In the genomic region with DNA sequence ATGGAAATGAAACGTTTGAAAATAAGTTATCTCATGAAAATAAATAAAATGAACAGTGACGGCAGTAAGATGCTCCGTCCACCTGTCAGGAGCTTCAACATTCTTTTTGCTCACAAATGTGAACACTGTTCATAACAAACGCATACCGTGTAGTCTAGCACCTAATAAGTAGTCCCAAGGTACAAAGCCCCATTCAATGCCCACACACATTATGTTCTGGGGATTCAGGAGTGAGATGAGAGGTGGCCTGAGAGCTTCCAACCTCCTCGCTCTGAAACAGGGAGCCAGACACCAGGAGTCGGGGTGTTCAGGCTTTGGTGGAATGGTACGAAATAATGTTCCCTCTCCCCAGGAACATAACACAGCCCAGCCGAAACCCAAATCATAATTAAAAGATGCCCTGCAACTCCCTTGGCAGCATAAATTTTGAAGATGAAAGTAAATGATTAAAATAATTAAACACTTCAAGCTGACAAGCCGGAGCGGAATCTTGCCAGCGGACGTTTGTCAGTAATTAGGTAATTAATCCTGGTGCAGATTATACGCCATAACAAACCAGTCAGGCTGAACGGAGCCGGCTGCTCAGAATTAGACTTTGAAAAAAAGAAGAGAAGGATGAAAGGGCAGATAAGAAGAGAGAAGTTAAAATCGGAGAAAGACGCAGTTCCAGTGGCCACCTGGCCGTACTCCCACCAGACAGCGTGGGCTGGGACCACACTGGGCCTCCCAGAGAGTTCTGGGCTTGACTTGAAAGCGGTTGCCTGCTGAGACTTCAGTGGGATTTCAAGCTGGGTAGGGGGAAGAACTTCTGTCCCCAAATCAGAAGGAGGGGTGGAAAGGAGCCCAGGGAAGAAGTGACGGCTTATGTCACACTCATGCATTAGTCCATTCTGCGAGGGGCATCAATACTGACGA, we compare ENCODE assay signal across 13 mouse cellular contexts. TPM values are rescaled to one million over a fixed set of nuclear protein-coding genes. Genes with fewer than 3 reads are reported as not detected.
A peak's percentile ranks its signal among the peaks of the same experiment; 100 is the strongest.
DNase-seq lines count a peak whose midpoint lies in the region; ATAC-seq lines count a peak whose summit lies in the region.
"Had no signal": no experiment of that assay in that cellular context is flagged by ENCODE, and none has a peak within 500 bp of the region (broad histone marks: within the 10 kb centered on the region; RNA-seq: fewer than 3 reads in every experiment).

No protein-coding gene starts in this region.

- H3K27ac ChIP-seq in hindbrain, embryonic 12.5 days = 0 out of 2 replicates have a peak overlapping the region, but pooled peaks have one; percentile 23
- no peak overlapping the region for H3K27ac ChIP-seq in hindbrain, embryonic 11.5 days (ENCODE audit: low read depth, low read length)
- H3K27ac ChIP-seq in forebrain, embryonic 11.5 days (ENCODE audit: low read depth, low read length) = 0 out of 2 replicates have a peak overlapping the region, but pooled peaks have one; percentile 41
- H3K27ac ChIP-seq: liver, embryonic 14.5 days had no signal

- peaks cover 4% of the 10 kb centered on the region for H3K27me3 ChIP-seq in hindbrain, embryonic 12.5 days
- no peaks in the 10 kb centered on the region for H3K27me3 ChIP-seq in hindbrain, embryonic 11.5 days (ENCODE audit: control insufficient read depth, insufficient read depth, low read length)
- no peaks in the 10 kb centered on the region for H3K27me3 ChIP-seq in forebrain, embryonic 11.5 days (ENCODE audit: control insufficient read depth, insufficient read depth, low read length)

- no peak overlapping the region for H3K9ac ChIP-seq in hindbrain, embryonic 12.5 days
- H3K9ac ChIP-seq in hindbrain, embryonic 11.5 days (ENCODE audit: low read depth, low read length) = no peak overlapping the region
- H3K9ac ChIP-seq in forebrain, embryonic 11.5 days (ENCODE audit: low read length) = 0 out of 2 replicates have a peak overlapping the region, but pooled peaks have one; percentile 1
- H3K9ac ChIP-seq: liver, embryonic 14.5 days had no signal

- no peaks in the 10 kb centered on the region for H3K4me1 ChIP-seq in hindbrain, embryonic 12.5 days
- no peaks in the 10 kb centered on the region for H3K4me1 ChIP-seq in hindbrain, embryonic 11.5 days (replicated peaks; ENCODE audit: control insufficient read depth, insufficient read depth, low read length)
- H3K4me1 ChIP-seq in forebrain, embryonic 11.5 days (replicated peaks; ENCODE audit: control insufficient read depth, insufficient read depth, low read length) = peaks cover 8% of the 10 kb centered on the region; the same call in 1 of the 2 replicates
- H3K4me1 ChIP-seq: megakaryocyte, embryonic 14.5 days had no signal

- no peaks in the 10 kb centered on the region for H3K36me3 ChIP-seq in hindbrain, embryonic 12.5 days
- no peaks in the 10 kb centered on the region for H3K36me3 ChIP-seq in hindbrain, embryonic 11.5 days (ENCODE audit: control insufficient read depth, insufficient read depth, low read length)
- no peaks in the 10 kb centered on the region for H3K36me3 ChIP-seq in forebrain, embryonic 11.5 days (ENCODE audit: control insufficient read depth, insufficient read depth, low read length)

- no peaks in the 10 kb centered on the region for H3K9me3 ChIP-seq in hindbrain, embryonic 12.5 days (replicated peaks)
- H3K9me3 ChIP-seq in hindbrain, embryonic 11.5 days (ENCODE audit: control insufficient read depth, low read length) = no peaks in the 10 kb centered on the region
- no peaks in the 10 kb centered on the region for H3K9me3 ChIP-seq in forebrain, embryonic 11.5 days (ENCODE audit: control insufficient read depth, low read length)
- H3K9me3 ChIP-seq: megakaryocyte, embryonic 14.5 days had no signal

- 0 out of 2 replicates have a peak, but pooled peaks have one; percentile 22 for ATAC-seq in hindbrain, embryonic 12.5 days (ENCODE audit: low FRiP score)
- no peak for ATAC-seq in hindbrain, embryonic 11.5 days (ENCODE audit: low FRiP score)
- ATAC-seq in forebrain, embryonic 11.5 days (replicated peaks; ENCODE audit: low FRiP score) = no peak; the same call in none of the 2 replicates
- ATAC-seq: Patski had no signal

- WGBS in hindbrain, embryonic 12.5 days = 43% methylated on average over 24 of the region's 24 CpGs
- 59% methylated on average over 24 of the region's 24 CpGs for WGBS in hindbrain, embryonic 11.5 days
- 19% methylated on average over 24 of the region's 24 CpGs for WGBS in forebrain, embryonic 11.5 days

- H3K4me2 ChIP-seq in hindbrain, embryonic 12.5 days (replicated peaks) = no peak overlapping the region
- H3K4me2 ChIP-seq in hindbrain, embryonic 11.5 days (replicated peaks; ENCODE audit: low read depth, low read length) = no peak overlapping the region
- H3K4me2 ChIP-seq in forebrain, embryonic 11.5 days (ENCODE audit: low read depth, low read length, severe bottlenecking) = peak overlapping the region; percentile 24; the same call in 1 of the 2 replicates

- no peak for DNase-seq in hindbrain, embryonic 11.5 days (ENCODE audit: low spot score)
- peak; percentile 13 for DNase-seq in MN1 (ENCODE audit: low spot score)
- peak; percentile 63 for DNase-seq in forebrain, embryonic 11.5 days (ENCODE audit: low spot score)
- DNase-seq in kidney, postnatal 10 days = peak; percentile 42
- DNase-seq in thymus, postnatal 4 days = no peak
- DNase-seq in ovary, postnatal 36 days (ENCODE audit: low spot score) = no peak
- DNase-seq in left cerebral cortex, adult 11 months (ENCODE audit: low spot score) = no peak
- DNase-seq: adrenal gland, postnatal 25 days; heart, adult 18-20 months had no signal

- H3K4me3 ChIP-seq in hindbrain, embryonic 12.5 days = no peak overlapping the region
- no peak overlapping the region for H3K4me3 ChIP-seq in hindbrain, embryonic 11.5 days (ENCODE audit: low read depth, low read length)
- no peak overlapping the region for H3K4me3 ChIP-seq in forebrain, embryonic 11.5 days (ENCODE audit: low read depth, low read length)
- H3K4me3 ChIP-seq: megakaryocyte, embryonic 14.5 days had no signal

RNA-seq across cellular contexts. Expression of a gene that starts 29.2 kb away (rescaled TPM):
- 393 and 431 TPM in 2 replicates for polyA plus RNA-seq in hindbrain, embryonic 12.5 days (2016; fragmentation: Nextera tagmentation; extraction: Ambion mirVana)
- 517 and 551 TPM in 2 replicates for polyA plus RNA-seq in hindbrain, embryonic 11.5 days (2014; fragmentation: Nextera tagmentation; extraction: Ambion mirVana)
- 503 and 528 TPM in 2 replicates for polyA plus RNA-seq in forebrain, embryonic 11.5 days (2014; fragmentation: Nextera tagmentation; extraction: Ambion mirVana)

RNA-seq across cellular contexts. Expression of a gene that starts 38.6 kb away (rescaled TPM):
- polyA plus RNA-seq in hindbrain, embryonic 12.5 days (2016; fragmentation: Nextera tagmentation; extraction: Ambion mirVana) = 2.5 and 3.1 TPM in 2 replicates
- 1.9 and 3.0 TPM in 2 replicates for polyA plus RNA-seq in hindbrain, embryonic 11.5 days (2014; fragmentation: Nextera tagmentation; extraction: Ambion mirVana)
- 1.7 TPM in 2 replicates for polyA plus RNA-seq in forebrain, embryonic 11.5 days (2014; fragmentation: Nextera tagmentation; extraction: Ambion mirVana)

Comparison
In these comparisons a context has a peak if more than half of its experiments do, and no peak if none do; other contexts are left out.
1. DNase-seq: peak in MN1 (single experiment), forebrain, embryonic 11.5 days (single experiment) and kidney, postnatal 10 days (single experiment); none in hindbrain, embryonic 11.5 days (single experiment), thymus, postnatal 4 days (single experiment), ovary, postnatal 36 days (single experiment) and left cerebral cortex, adult 11 months (single experiment).